Mouse (Mus musculus) embryonic facial prominence, embryonic 14.5 days (tissue): ENCODE results near the gene Hmgb1. TPM values are rescaled to one million over a fixed set of nuclear protein-coding genes. Genes with fewer than 3 reads are reported as not detected.

Source experiments
- ATAC-seq: fragments of 200-750 bp; cut with Nextera tagmentation; 2 replicates; pipeline ENCODE4 v1.8.0; 2017; ENCODE audit warnings: low read depth, moderate number of reproducible peaks, moderate TSS enrichment
- DNase-seq: peaks from one replicate; pipeline ENCODE4 v3.0.0-alpha.2; 2015; ENCODE audit warnings: low spot score
- H3K27ac ChIP-seq: fragments of 300-500 bp; sonication (generic); replicated peaks from 2 replicates; pipeline ENCODE4 v1.5.1; 2014; ENCODE audit warnings: low read depth, mild to moderate bottlenecking, low read length, moderate library complexity
- H3K27me3 ChIP-seq: fragments of 300-500 bp; sonication (generic); replicated peaks from 2 replicates; pipeline ENCODE4 v1.6.1; 2014; ENCODE audit warnings: low read length; ENCODE audit not compliant: control insufficient read depth, insufficient read depth
- H3K36me3 ChIP-seq: fragments of 300-500 bp; sonication (generic); 2 replicates; pipeline ENCODE4 v1.6.1; 2014; ENCODE audit warnings: low read length, mixed read lengths; ENCODE audit not compliant: control insufficient read depth, insufficient read depth
- H3K4me1 ChIP-seq: fragments of 300-500 bp; sonication (generic); 2 replicates; pipeline ENCODE4 v1.6.1; 2014; ENCODE audit warnings: antibody characterized with exemption, low read length; ENCODE audit not compliant: control insufficient read depth, insufficient read depth
- H3K4me2 ChIP-seq: fragments of 300-500 bp; sonication (generic); 2 replicates; pipeline ENCODE4 v1.6.1; 2014; ENCODE audit warnings: low read depth, mild to moderate bottlenecking, low read length, moderate library complexity, mixed read lengths
- H3K4me3 ChIP-seq: fragments of 300-500 bp; sonication (generic); 2 replicates; pipeline ENCODE4 v1.5.1; 2014; ENCODE audit warnings: low read depth, mild to moderate bottlenecking, low read length
- H3K9ac ChIP-seq: fragments of 300-500 bp; sonication (generic); 2 replicates; pipeline ENCODE4 v1.6.1; 2014; ENCODE audit warnings: low read depth, mild to moderate bottlenecking, low read length, moderate library complexity, mixed read lengths
- H3K9me3 ChIP-seq: fragments of 300-500 bp; sonication (generic); 2 replicates; pipeline ENCODE4 v1.6.1; 2016; ENCODE audit warnings: low read length; ENCODE audit not compliant: control insufficient read depth
- WGBS: fragments of 180-500 bp; shearing (Covaris S2); extraction: QIAGEN DNeasy Blood & Tissue Kit; methylation state at CpG from one replicate; pipeline ENCODE4 v1.1.7; 2014; 5-methylcytosine and 5-hydroxymethylcytosine counted together
- polyA plus RNA-seq: library from polyadenylated mRNA; unstranded; fragments of >200 nt; fragmentation: Nextera tagmentation; extraction: Ambion mirVana; gene quantifications from 2 replicates; pipeline ENCODE4 v1.2.1, GENCODE M21; 2014

The Hmgb1 gene
- polyA plus RNA-seq, 1 experiment from 2014 or later: 1,171 TPM

DNA sequence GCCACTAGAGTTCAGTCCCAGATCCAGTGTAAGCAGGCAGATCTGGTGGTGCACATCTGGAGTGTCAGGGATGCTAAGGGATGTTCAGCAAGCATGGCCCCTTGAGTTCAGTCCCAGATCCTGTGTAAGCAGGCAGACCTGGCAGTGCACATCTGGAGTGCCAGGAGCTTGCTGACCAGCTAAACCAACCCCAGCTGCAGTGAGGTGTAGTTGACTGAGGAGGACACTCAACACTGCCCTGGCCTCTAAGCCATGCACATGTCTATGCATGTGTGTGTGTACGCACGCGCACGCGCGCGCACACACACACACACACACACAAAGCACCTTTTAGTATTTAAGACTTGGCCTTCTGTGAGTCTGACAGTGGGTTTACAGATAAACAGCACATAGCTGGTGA lies 31.3 kb upstream of the Hmgb1 start:
- Histone ChIP-seq H3K36me3 (peaks cover 73% of the 10 kb centered on the region), H3K4me2 (no peak overlapping the region), H3K9me3 (0 out of 2 replicates have a peak, but pooled peaks cover 9% of the 10 kb centered on the region), H3K27me3 (no peaks in the 10 kb centered on the region), H3K27ac (no peak overlapping the region), H3K4me1 (no peaks in the 10 kb centered on the region), H3K4me3 (no peak overlapping the region), H3K9ac (no peak overlapping the region)
- ATAC-seq: no peak
- no peak for DNase-seq
- over 99% methylated on average over 7 of the region's 7 CpGs for whole genome bisulfite sequencing

DNA sequence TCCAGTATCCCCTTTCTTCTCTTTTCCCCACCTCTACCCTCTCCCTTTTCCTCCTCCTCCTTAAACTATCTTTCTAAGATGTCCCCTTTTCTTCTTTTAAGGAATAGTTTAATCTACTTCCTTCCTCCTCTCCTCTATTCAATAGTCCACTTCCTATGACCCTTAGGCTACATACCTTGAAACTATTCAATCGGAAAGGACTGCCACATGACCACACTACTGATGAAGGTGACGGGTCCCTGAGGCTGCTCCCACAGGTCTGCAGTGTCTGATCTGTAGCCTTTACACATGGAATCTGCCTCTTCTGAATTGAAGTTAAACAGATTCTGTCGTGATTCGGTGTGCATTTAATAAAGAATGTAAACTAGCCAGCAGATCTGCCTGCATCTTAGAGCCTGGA lies 28.5 kb upstream of the Hmgb1 start:
- Histone ChIP-seq H3K9ac (no peak overlapping the region), H3K36me3 (peaks cover 90% of the 10 kb centered on the region), H3K4me3 (no peak overlapping the region), H3K4me1 (no peaks in the 10 kb centered on the region), H3K9me3 (0 out of 2 replicates have a peak, but pooled peaks cover 5% of the 10 kb centered on the region), H3K4me2 (no peak overlapping the region), H3K27me3 (no peaks in the 10 kb centered on the region), H3K27ac (no peak overlapping the region)
- DNase-seq (no peak), ATAC-seq (no peak)
- WGBS: 71% methylated on average over 4 of the region's 4 CpGs

DNA sequence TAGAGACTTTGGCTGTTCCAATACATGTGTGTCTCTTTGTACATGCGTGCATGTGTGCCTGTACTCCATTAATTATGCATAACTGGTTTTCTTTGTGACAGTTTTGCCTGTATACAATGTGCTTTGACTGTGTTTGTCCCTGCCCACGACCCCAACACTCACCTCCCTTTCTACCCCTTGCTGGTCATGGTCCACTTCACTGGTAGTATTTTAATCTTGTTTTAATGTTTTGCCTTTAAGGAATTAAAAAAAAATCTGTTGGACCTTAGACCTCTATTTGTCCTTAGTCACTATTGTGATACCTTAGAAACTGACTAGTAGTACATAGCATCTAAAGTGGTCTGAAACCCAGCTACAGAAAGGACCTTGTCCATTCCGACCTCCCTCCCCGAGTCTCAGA lies 26.8 kb upstream of the Hmgb1 start:
- WGBS: 89% methylated on average over 4 of the region's 4 CpGs
- DNase-seq (no peak), ATAC-seq (no peak)
- Histone ChIP-seq H3K9ac (no peak overlapping the region), H3K27ac (no peak overlapping the region), H3K9me3 (no peaks in the 10 kb centered on the region), H3K4me3 (no peak overlapping the region), H3K4me1 (no peaks in the 10 kb centered on the region), H3K36me3 (peaks cover 88% of the 10 kb centered on the region), H3K4me2 (no peak overlapping the region), H3K27me3 (no peaks in the 10 kb centered on the region)

DNA sequence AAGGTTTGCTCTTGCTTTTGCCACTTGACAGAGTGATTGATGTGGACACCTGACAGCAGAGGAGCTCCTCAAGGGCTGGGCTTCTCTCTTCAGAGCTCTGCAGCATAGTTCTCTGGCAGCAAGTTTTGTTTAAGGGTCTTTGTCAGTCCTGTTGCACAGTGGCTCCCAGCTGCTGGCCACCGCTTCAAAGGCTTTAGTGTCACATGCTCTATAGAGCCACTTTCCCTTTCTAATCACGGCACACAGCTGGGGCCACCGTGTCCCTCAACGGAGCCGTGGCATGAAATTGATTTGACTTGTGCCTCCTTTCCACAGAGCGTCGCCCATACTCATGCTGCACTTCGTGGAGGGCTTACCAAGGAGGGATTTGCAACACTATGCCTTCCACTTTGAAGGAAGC lies 25.0 kb upstream of the Hmgb1 start:
- DNase-seq (peak; percentile 85), ATAC-seq (peak; percentile 71; the same call in 1 of the 2 replicates)
- no peaks in the 10 kb centered on the region for H3K27me3 ChIP-seq
- no peak overlapping the region for H3K9ac ChIP-seq
- H3K4me3 ChIP-seq: no peak overlapping the region
- H3K9me3 ChIP-seq: no peaks in the 10 kb centered on the region
- no peaks in the 10 kb centered on the region for H3K4me1 ChIP-seq
- H3K36me3 ChIP-seq: peaks cover 85% of the 10 kb centered on the region
- 0 out of 2 replicates have a peak overlapping the region, but pooled peaks have one; percentile 18 for H3K27ac ChIP-seq
- 63% methylated on average over 8 of the region's 8 CpGs for WGBS
- H3K4me2 ChIP-seq: no peak overlapping the region

DNA sequence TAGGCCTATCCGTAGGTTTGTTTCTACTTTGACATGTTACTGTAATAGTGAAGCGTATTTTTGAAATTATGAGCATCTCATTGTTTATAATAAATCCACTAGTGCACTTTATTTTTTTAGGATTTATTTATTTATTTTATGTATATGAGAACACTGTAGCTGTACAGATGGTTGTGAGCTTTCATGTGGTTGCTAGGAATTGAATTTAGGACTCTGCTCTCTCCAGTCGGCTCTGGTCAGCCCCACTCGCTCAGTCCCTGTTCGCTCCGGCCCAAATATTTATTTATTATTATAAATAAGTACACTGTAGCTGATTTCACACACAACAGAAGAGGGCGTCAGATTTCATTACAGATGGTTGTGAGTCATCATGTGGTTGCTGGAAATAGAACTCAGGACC lies 24.5 kb upstream of the Hmgb1 start:
- H3K9ac ChIP-seq: no peak overlapping the region
- no peak overlapping the region for H3K4me3 ChIP-seq
- H3K27me3 ChIP-seq: no peaks in the 10 kb centered on the region
- DNase-seq: no peak
- peaks cover 85% of the 10 kb centered on the region for H3K36me3 ChIP-seq
- no peaks in the 10 kb centered on the region for H3K9me3 ChIP-seq
- H3K4me2 ChIP-seq: no peak overlapping the region
- no peak overlapping the region for H3K27ac ChIP-seq
- 87% methylated on average over 7 of the region's 7 CpGs for WGBS
- no peak for ATAC-seq
- H3K4me1 ChIP-seq: no peaks in the 10 kb centered on the region

DNA sequence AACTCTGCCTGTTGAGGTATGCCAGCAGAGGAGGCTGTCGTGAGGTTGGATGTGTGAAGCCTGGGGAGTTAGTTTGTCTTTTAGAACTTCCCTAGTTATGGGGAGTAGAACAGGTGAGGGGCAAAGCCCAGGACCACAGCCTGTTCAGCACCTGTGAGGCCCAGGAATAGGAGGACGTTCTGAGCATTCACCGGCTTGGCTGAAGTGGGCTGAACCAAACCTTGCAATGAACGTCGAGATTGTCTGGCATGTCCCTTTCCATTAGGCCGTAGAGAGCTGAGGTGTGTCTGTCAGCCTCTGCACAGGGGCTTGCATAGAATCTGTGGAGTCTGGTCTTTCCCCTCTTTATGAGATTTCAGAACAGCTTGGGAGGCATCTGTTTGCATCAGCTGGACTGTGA lies 23.4 kb upstream of the Hmgb1 start:
- no peak overlapping the region for H3K27ac ChIP-seq
- no peaks in the 10 kb centered on the region for H3K4me1 ChIP-seq
- H3K4me3 ChIP-seq: no peak overlapping the region
- no peaks in the 10 kb centered on the region for H3K27me3 ChIP-seq
- peaks cover 85% of the 10 kb centered on the region for H3K36me3 ChIP-seq
- WGBS: 78% methylated on average over 6 of the region's 6 CpGs
- no peak overlapping the region for H3K9ac ChIP-seq
- H3K9me3 ChIP-seq: no peaks in the 10 kb centered on the region
- H3K4me2 ChIP-seq: no peak overlapping the region
- no peak for DNase-seq
- ATAC-seq: no peak

DNA sequence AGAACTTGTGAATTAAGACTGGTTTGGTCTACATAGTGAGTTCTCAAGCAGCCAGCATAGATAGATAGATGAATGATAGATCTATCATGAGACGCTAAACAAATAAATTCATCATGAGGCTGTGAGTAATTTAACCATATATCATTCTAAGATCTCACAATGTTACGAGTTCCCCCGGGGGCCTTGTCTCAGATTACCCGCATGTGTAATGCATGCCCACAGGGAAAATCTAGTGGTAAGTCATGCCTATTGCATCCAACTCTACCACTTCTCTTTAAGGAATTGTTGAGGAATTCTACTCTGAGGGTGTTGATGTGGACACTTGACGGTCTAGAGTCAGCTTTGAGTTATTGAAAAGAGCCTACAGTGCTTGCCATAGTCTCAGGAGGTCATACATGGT lies 22.0 kb upstream of the Hmgb1 start:
- peaks cover 85% of the 10 kb centered on the region for H3K36me3 ChIP-seq

DNA sequence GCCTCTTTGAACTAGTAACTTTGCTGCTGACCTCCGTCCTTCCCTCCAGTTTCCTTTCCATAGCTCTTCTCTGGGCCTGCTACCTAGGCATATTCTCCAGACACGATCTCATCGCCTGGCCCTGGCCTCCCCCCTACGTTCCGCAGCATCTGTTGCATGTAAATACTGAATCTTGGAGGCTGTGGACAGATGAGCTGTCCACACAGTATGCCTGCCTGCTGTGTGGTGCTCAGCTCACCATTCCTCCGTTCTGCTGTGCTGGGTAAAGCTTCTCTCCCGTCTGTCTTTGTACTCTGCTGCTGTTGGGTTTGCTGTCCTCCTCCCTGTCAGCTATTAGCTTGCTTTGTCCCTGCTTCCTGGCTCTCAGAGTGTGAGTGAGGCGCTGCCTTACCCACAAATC lies 21.0 kb upstream of the Hmgb1 start:
- no peak overlapping the region for H3K4me3 ChIP-seq
- no peaks in the 10 kb centered on the region for H3K9me3 ChIP-seq
- no peak overlapping the region for H3K27ac ChIP-seq
- no peak overlapping the region for H3K9ac ChIP-seq
- H3K4me2 ChIP-seq: no peak overlapping the region
- H3K4me1 ChIP-seq: no peaks in the 10 kb centered on the region
- WGBS: 69% methylated on average over 8 of the region's 8 CpGs
- DNase-seq (no peak), ATAC-seq (0 out of 2 replicates have a peak, but pooled peaks have one; percentile 13)
- no peaks in the 10 kb centered on the region for H3K27me3 ChIP-seq
- peaks cover 81% of the 10 kb centered on the region for H3K36me3 ChIP-seq

More for the DNA sequence above, 22.0 kb upstream of the Hmgb1 start:
- H3K9ac ChIP-seq: no peak overlapping the region
- no peak overlapping the region for H3K4me2 ChIP-seq
- DNase-seq: no peak
- no peak overlapping the region for H3K4me3 ChIP-seq
- ATAC-seq: no peak
- WGBS: 69% methylated on average over 5 of the region's 5 CpGs
- H3K27me3 ChIP-seq: no peaks in the 10 kb centered on the region
- H3K27ac ChIP-seq: no peak overlapping the region
- no peaks in the 10 kb centered on the region for H3K4me1 ChIP-seq
- no peaks in the 10 kb centered on the region for H3K9me3 ChIP-seq

DNA sequence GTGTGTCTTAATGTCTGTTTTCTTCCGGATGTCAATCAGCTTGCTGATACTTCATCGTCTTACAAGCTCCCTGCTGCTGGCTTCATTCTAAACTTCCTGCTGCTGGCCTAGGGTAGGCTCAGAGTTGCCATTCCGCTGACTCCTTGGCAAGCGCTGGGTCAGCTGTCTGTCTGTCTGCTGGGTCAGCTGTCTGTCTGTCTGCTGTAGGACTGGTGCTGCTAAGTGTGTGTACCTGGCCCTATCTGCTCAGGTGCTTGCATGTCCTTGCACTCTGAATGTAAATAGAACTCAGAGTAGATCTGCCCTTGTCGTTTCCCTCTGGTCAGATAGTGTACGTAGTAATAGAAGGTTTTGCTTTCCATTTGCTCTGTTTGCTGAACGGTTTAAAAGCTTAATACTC lies 20.5 kb upstream of the Hmgb1 start:
- H3K4me3 ChIP-seq: no peak overlapping the region
- no peak for DNase-seq
- H3K4me2 ChIP-seq: no peak overlapping the region
- ATAC-seq: no peak
- no peak overlapping the region for H3K9ac ChIP-seq
- H3K27me3 ChIP-seq: no peaks in the 10 kb centered on the region
- H3K9me3 ChIP-seq: no peaks in the 10 kb centered on the region
- H3K36me3 ChIP-seq: peaks cover 80% of the 10 kb centered on the region
- 88% methylated on average over 7 of the region's 7 CpGs for WGBS
- no peaks in the 10 kb centered on the region for H3K4me1 ChIP-seq
- no peak overlapping the region for H3K27ac ChIP-seq
